Mouse (Mus musculus) erythroblast, embryonic 14.5 days (primary cell): ENCODE results near the gene Scn8a.

Experiments used
- GATA1 ChIP-seq: IDR thresholded peaks from 2 replicates; pipeline ENCODE4 v1.6.1; 2012; ENCODE audit warnings: low read length, inconsistent platforms, mixed read lengths
- TAL1 ChIP-seq: IDR thresholded peaks from 3 replicates; pipeline ENCODE4 v1.6.1; 2012; ENCODE audit warnings: low read length, inconsistent platforms, mixed read lengths

DNA sequence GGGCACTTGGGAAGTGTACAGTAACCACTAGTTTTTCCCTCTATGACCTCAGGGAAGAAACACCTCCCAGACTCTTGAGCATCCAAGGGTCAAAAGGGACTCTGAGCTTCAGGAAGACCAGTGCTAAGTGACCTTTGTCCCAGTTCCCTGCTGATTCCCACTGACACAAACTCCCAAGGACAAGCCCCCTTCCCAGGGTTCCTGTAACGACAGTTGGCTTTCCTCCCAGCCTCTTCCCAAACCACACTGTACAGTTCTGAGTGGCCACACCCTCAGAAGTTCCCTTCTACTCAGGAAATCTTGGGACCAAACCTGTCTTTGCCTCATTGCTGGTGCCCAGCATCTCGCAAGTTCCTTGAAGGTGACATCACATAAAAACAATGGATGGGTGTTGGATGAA lies 203.1 kb downstream of the Scn8a start:
- TF ChIP-seq GATA1 = no peak
- no peak for TF ChIP-seq TAL1
